Mouse (Mus musculus) heart, adult 2 months (tissue): Measurements from ENCODE around the gene Zp3r.

Experiments used
- CTCF ChIP-seq: fragments of 200-600 bp; IDR thresholded peaks from 2 replicates; pipeline ENCODE4 v1.8.1; 2022; ENCODE audit warnings: antibody characterized with exemption, mild to moderate bottlenecking, moderate library complexity
- EP300 ChIP-seq: fragments of 200-500 bp; IDR thresholded peaks from 2 replicates; pipeline ENCODE4 v1.6.1; 2011; ENCODE audit warnings: low read depth, low read length, control low read depth; ENCODE audit not compliant: insufficient read depth
- POLR2A ChIP-seq: fragments of 200-500 bp; IDR thresholded peaks from 2 replicates; pipeline ENCODE4 v1.6.1; 2011; ENCODE audit warnings: mild to moderate bottlenecking, low read depth, low read length, control low read depth; ENCODE audit not compliant: insufficient read depth

- TF ChIP-seq CTCF: no peak
- TF ChIP-seq POLR2A: no peak
- no peak for TF ChIP-seq EP300
These were observed 49.1 kb upstream of the Zp3r start for GRCm38 (mm10) chr1:130678551-130678950.
